8 mouse cellular contexts compared by ENCODE assay signal in the genomic region with DNA sequence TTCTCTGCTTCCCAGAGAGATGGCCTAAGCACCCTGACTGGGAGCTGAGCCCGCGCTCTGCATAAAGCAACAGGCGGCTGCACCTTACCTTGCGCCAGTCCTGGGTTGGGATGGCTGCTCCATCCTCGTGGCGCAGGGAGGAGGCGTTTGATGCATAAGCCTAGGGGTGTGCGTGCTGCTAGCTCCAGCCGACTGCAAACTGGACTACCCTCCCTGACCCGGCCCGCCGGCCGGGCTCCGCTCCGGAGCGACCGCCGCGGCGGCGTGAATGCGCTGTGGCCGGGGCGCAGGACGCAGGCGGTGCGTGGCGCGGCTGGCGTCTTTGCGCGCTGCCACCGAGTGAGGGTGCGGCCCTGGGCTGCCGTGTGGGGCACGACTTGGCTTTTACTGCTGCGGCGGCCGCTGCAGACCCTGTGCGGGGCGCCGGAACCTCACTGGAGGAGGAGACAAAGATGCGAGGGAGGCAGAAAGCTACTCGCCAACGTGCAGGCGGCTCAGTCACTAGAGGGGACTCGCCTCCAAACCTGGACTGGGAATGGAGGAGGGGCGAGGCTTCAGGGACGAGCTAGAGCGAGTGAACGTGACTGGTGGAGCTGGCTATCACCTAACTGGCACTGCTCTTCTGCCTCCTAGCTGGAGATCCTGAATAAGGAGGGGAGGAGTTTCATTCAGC. TPM values are rescaled to one million over a fixed set of nuclear protein-coding genes. Genes with fewer than 3 reads are reported as not detected.
A peak's percentile ranks its signal among the peaks of the same experiment; 100 is the strongest.
DNase-seq lines count a peak whose midpoint lies in the region; ATAC-seq and TF ChIP-seq lines count a peak whose summit lies in the region.

Lrrc3b (minus strand) TSS at position 503 of the 673 bp plus-strand sequence.

- peak; percentile 89 for ATAC-seq in forebrain, postnatal 0 days
- ATAC-seq in activated CD4-positive, CD25-positive, alpha-beta regulatory T cell, adult 4 months, result no peak

- peak within 1 kb of the TSS; percentile 90 for H3K4me2 ChIP-seq in forebrain, postnatal 0 days (ENCODE audit: low read depth)

- TF ChIP-seq CTCF in forebrain, postnatal 0 days (IDR thresholded peaks at IDR 0.05; ENCODE audit: low read depth), result peak; percentile 49
- TF ChIP-seq CTCF in small intestine, adult 2 months (IDR thresholded peaks at IDR 0.05; ENCODE audit: extremely low read depth, insufficient read length, insufficient replicate concordance, low read depth, low read length), result no peak

- peak within 1 kb of the TSS; percentile 61 for H3K4me3 ChIP-seq in forebrain, postnatal 0 days (ENCODE audit: low read depth, low read length)
- H3K4me3 ChIP-seq in hindbrain, embryonic 10.5 days, result peak within 1 kb of the TSS; percentile 68
- H3K4me3 ChIP-seq in small intestine, adult 2 months (ENCODE audit: low read depth, low read length), result peak within 1 kb of the TSS; percentile 49

- WGBS in forebrain, postnatal 0 days, result under 1% methylated on average over 51 of the region's 51 CpGs
- under 1% methylated on average over 51 of the region's 51 CpGs for WGBS in hindbrain, embryonic 10.5 days
- 3% methylated on average over 51 of the region's 51 CpGs for WGBS in small intestine, adult 2 months

- peak within 1 kb of the TSS; percentile 77 for H3K27ac ChIP-seq in forebrain, postnatal 0 days (ENCODE audit: low read depth, low read length)
- peak within 1 kb of the TSS; percentile 84 for H3K27ac ChIP-seq in hindbrain, embryonic 10.5 days
- H3K27ac ChIP-seq in small intestine, adult 2 months (ENCODE audit: insufficient read depth, low read depth, low read length), result no peak within 1 kb of the TSS

- no peaks in the 10 kb centered on the region for H3K9me3 ChIP-seq in forebrain, postnatal 0 days (ENCODE audit: low read length)
- H3K9me3 ChIP-seq in hindbrain, embryonic 10.5 days, result no peaks in the 10 kb centered on the region

- TF ChIP-seq POLR2A in small intestine, adult 2 months (IDR thresholded peaks at IDR 0.05; ENCODE audit: low read depth, low read length), result no peak

- H3K27me3 ChIP-seq in forebrain, postnatal 0 days (ENCODE audit: insufficient read depth, low read length), result no peaks in the 10 kb centered on the region
- H3K27me3 ChIP-seq in hindbrain, embryonic 10.5 days (ENCODE audit: insufficient read depth, poor library complexity, severe bottlenecking), result peaks cover 38% of the 10 kb centered on the region
- no peaks in the 10 kb centered on the region for H3K27me3 ChIP-seq in small intestine, adult 2 months (ENCODE audit: control insufficient read depth, insufficient read depth, low read length)

- H3K4me1 ChIP-seq in forebrain, postnatal 0 days (ENCODE audit: insufficient read depth), result no peaks in the 10 kb centered on the region
- H3K4me1 ChIP-seq in hindbrain, embryonic 10.5 days (replicated peaks), result peaks cover 21% of the 10 kb centered on the region; the same call in 1 of the 2 replicates
- H3K4me1 ChIP-seq in small intestine, adult 2 months (ENCODE audit: control insufficient read depth, insufficient read depth, insufficient read length, low read length), result no peaks in the 10 kb centered on the region

- no peaks in the 10 kb centered on the region for H3K36me3 ChIP-seq in forebrain, postnatal 0 days (ENCODE audit: insufficient read depth)
- H3K36me3 ChIP-seq in hindbrain, embryonic 10.5 days, result no peaks in the 10 kb centered on the region
- no peaks in the 10 kb centered on the region for H3K36me3 ChIP-seq in small intestine, adult 2 months (ENCODE audit: control insufficient read depth, insufficient read depth, low read length)

- peak; percentile 85 for DNase-seq in ZHBTc4 (ENCODE audit: low read depth, low spot score)
- DNase-seq in cerebellum, adult 18-20 months, result peak; percentile 85 to 91
- peak; percentile 76 for DNase-seq in forebrain, postnatal 0 days
- peak; percentile 65 for DNase-seq in hindbrain, embryonic 10.5 days (ENCODE audit: low spot score)
- peak; percentile 37 to 59 for DNase-seq in layer of hippocampus, postnatal 10 days (ENCODE audit: low spot score in 2 of 2)
- DNase-seq in lung, postnatal 10 days, result peak; percentile 18

- H3K9ac ChIP-seq in forebrain, postnatal 0 days, result peak within 1 kb of the TSS; percentile 80

RNA-seq across cellular contexts. Expression of gene Lrrc3b, which starts in this region (rescaled TPM):
- total RNA-seq in forebrain, postnatal 0 days (2014; rRNA removed), result 21.2 and 21.5 TPM in 2 replicates
- polyA plus RNA-seq in forebrain, postnatal 0 days (2015; fragmentation: Nextera tagmentation; extraction: Ambion mirVana), result 13.5 and 22.5 TPM in 2 replicates
- polyA plus RNA-seq in hindbrain, embryonic 10.5 days (2016; fragmentation: Nextera tagmentation; extraction: Ambion mirVana), result 1.5 TPM in 2 replicates
- total RNA-seq in layer of hippocampus, postnatal 10 days (2021), result 1 to 10 TPM; 8.8 to 9.0 TPM
- polyA plus RNA-seq in small intestine, adult 2 months (2012; rRNA removed), result 1.2 and 1.4 TPM in 2 replicates
- not detected for polyA plus RNA-seq in activated CD4-positive, CD25-positive, alpha-beta regulatory T cell, adult 4 months (2017; shearing (Covaris generic))

Comparison
In these comparisons a context has a peak if more than half of its experiments do, and no peak if none do; other contexts are left out.
1. DNase-seq: peak in every context shown above with its lines; median percentile 88 in cerebellum, adult 18-20 months; 85 in ZHBTc4; 76 in forebrain, postnatal 0 days; 65 in hindbrain, embryonic 10.5 days; 48 in layer of hippocampus, postnatal 10 days; 18 in lung, postnatal 10 days.